Mouse (Mus musculus): ENCODE data around the gene Pitpna.
"Not testable (repeated sequence)": the region's sequence is repeated elsewhere in the genome, so short reads cannot be mapped to it uniquely, and the experiment has no call there.

Gene Pitpna

GRCm38 (mm10) chr11:75588285-75588941 is 516 bp downstream of the Pitpna start:
- peak; percentile 47 for DNase-seq (ENCODE audit: low read depth, low spot score)

- no peak for DNase-seq (ENCODE audit: low read depth, low spot score)
Observed at GRCm38 (mm10) chr11:75592612-75593011, 4.7 kb downstream of the Pitpna start.

DNA sequence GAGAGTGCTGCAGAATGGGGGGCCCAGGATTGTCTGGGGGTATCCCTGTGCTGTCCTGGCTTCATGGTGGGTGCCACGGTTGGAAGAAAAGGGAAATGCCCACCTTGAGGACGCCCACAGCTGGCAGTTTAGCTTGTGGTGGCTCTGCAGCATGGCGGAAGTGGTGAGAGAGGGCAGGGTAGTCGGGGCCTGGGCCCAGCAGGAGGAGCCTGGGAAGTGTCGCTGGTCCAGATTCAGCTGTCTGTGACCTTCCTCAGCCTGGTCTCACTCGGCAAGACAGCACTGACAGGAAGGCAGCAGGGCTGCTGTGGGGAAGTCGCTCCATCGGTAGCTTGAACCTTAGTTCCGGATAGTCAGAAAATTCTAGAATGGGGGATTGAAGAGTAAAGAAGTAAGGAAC is 6.5 kb downstream of the Pitpna start:
- no peak for DNase-seq (ENCODE audit: low read depth, low spot score)

GRCm38 (mm10) chr11:75595404-75595803 is 7.5 kb downstream of the Pitpna start:
- DNase-seq (ENCODE audit: low read depth, low spot score): no peak

- DNase-seq (ENCODE audit: low read depth, low spot score): no peak
Observed at GRCm38 (mm10) chr11:75595816-75596215, 7.9 kb downstream of the Pitpna start.

GRCm38 (mm10) chr11:75596726-75597255 is 8.9 kb downstream of the Pitpna start:
- DNase-seq (ENCODE audit: low read depth, low spot score): no peak

DNA sequence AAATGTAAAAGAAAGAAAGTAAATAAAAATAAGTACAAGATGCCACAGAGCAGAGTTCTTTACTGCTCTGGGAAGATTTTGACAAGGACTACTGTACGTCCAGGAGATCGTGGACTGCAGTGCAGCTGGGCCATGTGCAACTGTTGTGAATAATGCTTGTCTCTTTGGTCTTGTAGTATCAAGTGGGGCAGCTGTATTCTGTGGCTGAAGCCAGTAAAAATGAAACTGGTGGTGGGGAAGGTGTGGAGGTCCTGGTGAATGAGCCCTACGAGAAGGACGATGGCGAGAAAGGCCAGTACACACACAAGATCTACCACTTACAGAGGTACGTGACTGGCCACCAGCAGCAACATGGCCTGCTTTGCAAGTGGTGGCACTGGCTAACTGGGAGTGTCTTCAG is 10.1 kb downstream of the Pitpna start:
- DNase-seq (ENCODE audit: low read depth, low spot score): no peak

- not testable (repeated sequence) for DNase-seq (ENCODE audit: low read depth, low spot score)
Observed at GRCm38 (mm10) chr11:75599802-75600201, 11.9 kb downstream of the Pitpna start.

GRCm38 (mm10) chr11:75604826-75605225 is 16.9 kb downstream of the Pitpna start:
- no peak for DNase-seq (ENCODE audit: low read depth, low spot score)

- DNase-seq (ENCODE audit: low read depth, low spot score): no peak
Observed at GRCm38 (mm10) chr11:75605318-75605717, 17.4 kb downstream of the Pitpna start.

DNA sequence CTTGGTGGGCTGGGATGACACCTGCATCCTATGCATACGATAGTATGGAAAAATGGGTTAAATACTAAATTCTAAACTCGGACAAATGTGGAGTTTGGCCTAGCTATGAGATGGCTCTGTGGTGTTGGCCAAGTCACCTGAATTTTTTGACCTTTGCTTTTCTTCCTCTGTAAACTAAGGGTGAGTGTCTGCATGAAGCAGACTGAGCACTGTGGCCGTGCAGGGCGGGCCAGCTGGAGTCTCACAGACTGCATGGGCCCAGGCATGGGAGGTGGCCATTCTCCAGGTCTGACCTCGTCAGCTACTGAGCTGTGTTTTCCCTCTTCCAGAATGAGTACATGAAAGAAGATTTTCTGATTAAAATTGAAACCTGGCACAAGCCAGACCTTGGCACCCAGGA is 20.9 kb downstream of the Pitpna start:
- DNase-seq (ENCODE audit: low read depth, low spot score): no peak

DNA sequence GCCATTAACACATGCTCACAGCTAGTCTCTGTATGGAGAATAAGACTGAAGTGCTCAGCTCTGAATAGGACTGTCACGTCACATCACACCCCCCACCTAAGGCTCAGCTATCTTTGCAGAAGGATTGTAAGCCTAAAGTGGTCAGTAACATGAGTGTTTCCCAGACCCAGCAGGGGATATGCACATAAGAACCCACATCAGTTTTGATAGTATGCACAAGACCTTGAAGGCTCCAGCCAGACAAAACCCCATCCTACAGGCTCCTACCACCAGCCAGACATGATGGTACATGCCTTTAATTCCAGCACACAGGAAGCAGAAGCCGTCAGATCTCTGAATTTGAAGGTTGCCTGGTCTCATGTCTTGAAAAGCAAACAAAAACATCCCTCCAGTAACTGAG is 22.1 kb downstream of the Pitpna start:
- DNase-seq (ENCODE audit: low read depth, low spot score): no peak

DNA sequence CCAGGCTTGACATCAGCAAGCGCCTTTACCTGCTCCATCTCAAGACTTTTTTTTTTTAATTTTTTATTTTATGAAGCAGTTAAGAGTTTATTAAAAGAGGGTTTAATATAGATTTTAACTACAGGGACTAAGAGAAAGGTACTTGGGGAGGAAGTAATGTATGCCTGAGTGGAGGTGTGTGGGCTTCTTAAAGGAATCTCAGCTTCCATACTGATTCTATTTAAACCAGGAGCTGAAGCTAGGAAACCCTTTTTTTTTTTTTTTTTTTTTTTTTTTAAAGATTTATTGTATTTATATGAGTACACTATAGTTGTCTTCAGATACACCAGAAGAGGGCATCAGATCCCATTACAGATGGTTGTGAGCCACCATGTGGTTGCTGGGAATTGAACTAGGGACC is 26.9 kb downstream of the Pitpna start:
- DNase-seq (ENCODE audit: low read depth, low spot score): no peak

GRCm38 (mm10) chr11:75615556-75615955 is 27.7 kb downstream of the Pitpna start:
- DNase-seq (ENCODE audit: low read depth, low spot score): no peak

DNA sequence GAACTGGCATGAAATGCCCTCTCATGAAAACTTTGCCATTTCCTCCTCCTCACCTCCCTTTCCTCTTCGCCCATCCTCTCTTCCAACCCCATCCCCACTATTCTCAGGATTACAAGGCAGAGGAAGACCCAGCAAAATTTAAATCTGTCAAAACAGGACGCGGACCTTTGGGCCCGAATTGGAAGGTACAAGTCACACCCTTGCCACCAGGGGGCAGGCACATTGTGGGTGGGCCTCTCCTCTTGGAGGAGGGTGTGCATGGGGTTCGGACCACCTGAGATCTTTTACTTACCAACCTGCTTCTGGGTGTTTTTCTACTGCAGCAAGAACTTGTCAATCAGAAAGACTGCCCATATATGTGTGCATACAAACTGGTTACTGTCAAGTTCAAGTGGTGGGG is 31.2 kb downstream of the Pitpna start:
- no peak for DNase-seq (ENCODE audit: low read depth, low spot score)

DNA sequence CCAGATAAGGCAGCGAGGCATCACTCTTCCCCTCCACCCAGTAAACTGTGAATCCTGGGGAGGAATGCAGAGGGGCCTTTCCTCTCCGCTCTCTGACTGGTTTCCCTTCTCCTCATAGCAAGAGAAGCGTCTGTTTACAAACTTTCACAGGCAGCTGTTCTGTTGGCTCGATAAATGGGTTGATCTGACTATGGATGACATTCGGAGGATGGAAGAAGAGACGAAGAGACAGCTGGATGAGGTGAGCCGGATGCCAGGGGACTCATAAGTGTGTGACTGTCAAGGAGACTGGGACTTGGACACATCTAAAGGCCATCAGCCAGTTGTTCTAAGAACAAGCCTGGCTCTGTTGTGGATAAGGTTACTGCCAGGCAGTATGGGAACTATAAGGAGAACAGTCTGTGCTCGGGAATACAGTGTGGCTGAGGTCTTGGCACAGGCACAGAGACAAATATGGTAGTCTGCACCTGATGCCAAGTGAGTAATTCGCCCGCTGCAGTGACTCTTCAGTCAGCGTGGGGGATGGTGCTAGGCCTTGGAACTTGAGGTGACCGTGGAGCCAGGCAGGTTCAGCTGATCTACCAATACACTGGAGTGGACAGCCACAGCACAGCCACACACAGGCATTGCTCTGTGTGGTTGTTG is 32.4 kb downstream of the Pitpna start:
- DNase-seq (ENCODE audit: low read depth, low spot score): no peak

DNA sequence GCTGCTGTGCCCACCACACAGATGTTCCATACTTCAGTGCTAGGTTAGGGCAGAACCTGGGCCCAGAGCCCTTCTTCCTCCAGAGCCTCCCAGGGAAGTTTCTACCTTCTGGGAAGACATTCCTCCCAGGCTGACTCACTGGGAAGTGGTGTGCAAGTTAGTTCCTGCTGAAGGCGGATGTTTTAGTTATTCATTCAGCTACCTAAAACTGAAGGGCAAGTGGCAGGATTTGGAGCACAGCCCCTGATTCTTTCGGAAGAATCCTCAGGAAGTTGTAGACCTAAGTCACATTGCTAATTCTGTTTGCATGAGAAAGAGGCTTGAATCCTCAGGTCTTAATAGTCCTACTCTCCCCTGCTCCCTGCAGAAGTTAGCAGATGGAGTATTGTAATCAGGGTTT is 33.5 kb downstream of the Pitpna start:
- no peak for DNase-seq (ENCODE audit: low read depth, low spot score)

- DNase-seq (ENCODE audit: low read depth, low spot score): no peak
Observed at GRCm38 (mm10) chr11:75622588-75623329, 34.9 kb downstream of the Pitpna start.

- no peak for DNase-seq (ENCODE audit: low read depth, low spot score)
Observed at GRCm38 (mm10) chr11:75624102-75624554, 36.2 kb downstream of the Pitpna start.

DNA sequence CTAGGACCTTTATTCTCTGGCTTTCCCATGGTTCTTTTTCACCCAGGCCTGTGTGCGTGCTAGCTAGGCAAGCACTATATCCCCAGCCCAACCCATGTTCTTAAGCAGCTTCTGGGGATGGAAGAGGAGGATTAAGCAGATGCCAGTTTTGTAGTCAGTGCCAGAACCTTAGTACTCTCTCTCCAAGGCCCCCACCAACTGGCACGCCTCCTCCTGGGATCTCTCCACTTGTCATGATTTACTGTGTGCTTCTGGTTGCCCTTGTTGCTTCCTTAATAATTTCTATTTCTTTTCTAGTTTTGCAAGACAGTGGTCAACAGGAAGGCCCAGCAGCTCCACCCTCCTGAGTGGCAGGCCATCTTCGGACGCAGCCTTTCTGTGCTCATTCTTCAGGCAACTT is 37.9 kb downstream of the Pitpna start:
- no peak for DNase-seq (ENCODE audit: low read depth, low spot score)

DNA sequence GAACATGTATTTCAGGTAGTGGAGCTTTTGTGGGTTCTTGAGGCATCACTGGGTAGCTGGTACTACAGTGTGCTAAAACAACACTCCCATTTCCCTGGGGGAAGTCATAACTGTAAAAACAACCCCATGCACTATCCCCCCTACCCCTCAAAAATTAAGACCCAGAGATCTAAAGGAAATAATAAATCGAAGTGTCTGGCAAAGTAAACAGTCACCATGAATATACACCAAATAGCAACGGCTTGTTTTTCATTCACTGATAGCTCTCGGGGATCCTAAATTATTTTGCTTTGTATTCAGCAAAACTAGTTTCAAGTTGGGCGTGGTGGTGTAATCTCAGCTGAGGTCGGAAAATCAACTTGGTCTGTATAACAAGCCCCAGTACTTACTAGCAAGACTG is 42.2 kb downstream of the Pitpna start:
- DNase-seq (ENCODE audit: low read depth, low spot score): no peak

GRCm38 (mm10) chr11:75630645-75631229 is 42.8 kb downstream of the Pitpna start, which contains the start of gene Inpp5k:
Inpp5k (plus strand) TSS chr11:75630988.
- DNase-seq (ENCODE audit: low read depth, low spot score): peak; percentile 98
